Mouse (Mus musculus) Patski (cell line): Measurements from ENCODE around the gene Tnfrsf26. TPM values are rescaled to one million over a fixed set of nuclear protein-coding genes. Genes with fewer than 3 reads are reported as not detected.
"Not testable (repeated sequence)": the region's sequence is repeated elsewhere in the genome, so short reads cannot be mapped to it uniquely, and the experiment has no call there.

Experiments used
- ATAC-seq: fragments of 100-300 bp; one replicate; pipeline ENCODE4 v1.8.0; 2021
- CTCF ChIA-PET: fragments of 350-600 bp; sonication (Branson Sonifier 250); formaldehyde crosslinking; loops from one replicate; lab custom pipeline; 2022; ENCODE audit warnings: inconsistent platforms; lab: Charles Lee
- POLR2A ChIA-PET: fragments of 350-600 bp; sonication (Branson Sonifier 250); formaldehyde crosslinking; loops from one replicate; lab custom pipeline; 2022; ENCODE audit warnings: antibody characterized with exemption, inconsistent platforms; lab: Charles Lee
- DNase-seq: peaks from one replicate; pipeline ENCODE4 v3.0.0-alpha.2; 2011; ENCODE audit warnings: low read depth, low spot score
- H3K27me3 ChIP-seq: fragments of 371-371 bp; one replicate; pipeline ENCODE4 v1.5.1; 2021
- CTCF ChIP-seq: fragments of 100-300 bp; IDR thresholded peaks from one replicate; pipeline ENCODE4 v1.5.1; 2021
- in situ Hi-C: fragments of 300-500 bp; cut with MboI; formaldehyde crosslinking; loops from 3 replicates; pipeline ENCODE4 v1.11.1; 2018; ENCODE audit warnings: low pct_unique_long_range_greater_than_20kb, mixed read lengths
- polyA plus RNA-seq: library from polyadenylated mRNA; unstranded; gene quantifications from one replicate; pipeline ENCODE4 v1.2.3, GENCODE M21; 2021

Tnfrsf26 gene
- 0.06 TPM for polyA plus RNA-seq

DNA sequence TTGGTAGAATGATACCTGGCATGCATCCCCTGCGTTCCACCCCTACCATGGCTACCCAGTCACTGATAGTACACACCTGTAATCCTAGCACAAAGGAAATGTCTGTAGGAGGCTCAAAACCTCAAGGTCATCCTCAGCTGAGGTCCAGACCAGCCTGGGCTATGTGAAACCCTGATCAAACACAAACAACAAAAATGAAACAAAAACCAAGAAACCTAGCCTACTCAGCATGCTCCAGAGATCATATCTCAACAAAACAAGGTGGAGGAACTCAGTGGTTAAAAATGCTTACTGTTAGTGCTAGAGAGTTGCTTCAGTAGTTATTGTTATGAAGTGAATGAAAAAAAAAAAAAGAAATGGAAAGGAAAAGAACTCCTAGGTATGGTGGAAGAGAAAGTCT lies at the start of gene Tnfrsf26:
Gene Tnfrsf26 (minus strand): TSS at position 183 of the 400 bp plus-strand sequence.
- no peak for DNase-seq
- no peak for TF ChIP-seq CTCF
- in situ Hi-C loops: no loop called here
- ChIA-PET POLR2A (interaction anchor here (0.6 kb wide), 1 partner anchor 53 kb away, joined by 3 read pairs; no protein-coding TSS in a partner anchor), CTCF (no interaction called here)
- H3K27me3 ChIP-seq: no peaks in the 10 kb centered on the region
- no peak for ATAC-seq

DNA sequence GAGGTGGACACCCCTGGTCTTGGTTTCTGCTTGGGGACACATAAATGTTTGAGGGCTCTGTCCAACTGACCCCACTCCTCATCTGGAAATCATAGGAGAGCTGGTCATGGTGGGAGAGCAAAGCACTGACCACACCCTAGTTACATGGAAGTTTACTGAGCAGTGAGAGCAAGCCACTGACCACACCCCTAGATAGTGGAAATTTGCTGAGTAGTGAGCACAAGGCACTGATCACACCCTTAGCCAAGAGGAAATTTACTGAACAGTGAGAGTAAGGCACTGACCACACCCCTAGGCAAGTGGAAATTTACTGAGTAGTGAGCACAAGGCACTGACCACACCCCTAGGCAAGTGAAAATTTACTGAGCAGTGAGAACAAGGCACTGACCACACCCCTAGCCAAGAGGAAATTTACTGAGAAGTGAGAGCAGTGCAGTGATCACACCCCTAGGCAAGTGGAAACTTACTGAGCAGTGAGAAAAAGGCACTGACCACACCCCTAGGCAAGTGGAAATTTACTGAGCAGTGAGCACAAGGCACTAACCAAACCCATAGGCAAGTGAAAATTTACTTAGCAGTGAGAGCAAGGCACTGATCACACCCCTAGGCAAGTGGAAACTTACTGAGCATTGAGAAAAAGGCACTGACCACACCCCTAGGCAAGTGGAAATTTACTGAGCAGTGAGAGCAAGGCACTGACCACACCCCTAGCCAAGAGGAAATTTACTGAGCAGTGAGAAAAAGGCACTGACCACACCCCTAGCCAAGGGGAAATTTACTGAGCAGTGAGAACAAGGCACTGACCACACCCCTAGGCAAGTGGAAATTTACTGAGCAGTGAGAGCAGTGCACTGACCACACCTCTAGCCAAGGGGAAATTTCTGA lies 38.1 kb upstream of the Tnfrsf26 start:
- DNase-seq: no peak
- ChIA-PET POLR2A (no interaction called here), CTCF (interaction anchor here (1.1 kb wide), 1 partner anchor 16 kb away, joined by 3 read pairs; no protein-coding TSS in a partner anchor)
- TF ChIP-seq CTCF: no peak
- in situ Hi-C loops: loop anchor here (5.0 kb wide), 1 partner anchor 34 kb away; no protein-coding TSS in a partner anchor
- ATAC-seq: no peak
- no peaks in the 10 kb centered on the region for H3K27me3 ChIP-seq

DNA sequence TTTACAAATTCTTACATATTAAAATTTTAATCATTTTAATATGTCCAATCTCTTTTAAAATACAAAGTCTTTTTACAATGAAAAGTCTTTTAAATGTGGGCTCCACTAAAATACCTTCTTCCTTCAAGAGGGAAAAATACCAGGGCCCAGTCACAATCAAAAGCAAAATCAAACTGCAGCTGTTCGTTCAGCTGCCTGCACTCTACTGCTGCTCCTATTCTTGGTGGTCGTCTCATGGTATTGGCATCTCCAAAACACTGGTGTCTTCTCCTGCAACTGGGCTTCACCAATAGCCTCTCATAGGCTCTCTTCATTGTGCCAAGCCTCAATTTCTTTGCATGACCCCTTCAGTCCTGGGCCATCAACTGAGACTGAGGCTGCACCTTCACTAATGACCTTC lies 34.9 kb upstream of the Tnfrsf26 start:
- DNase-seq (no peak), ATAC-seq (no peak)
- no peaks in the 10 kb centered on the region for H3K27me3 ChIP-seq
- TF ChIP-seq CTCF: no peak
- ChIA-PET CTCF (interaction anchor here (1.1 to 2.0 kb wide), 2 partner anchors 11 to 25 kb away, joined by 3 to 6 read pairs; no protein-coding TSS in a partner anchor), POLR2A (interaction anchor here (1.5 kb wide), 1 partner anchor 14 kb away, joined by 4 read pairs; the partner anchor contains the start of gene Tnfrsf22)
- in situ Hi-C loops: no loop called here

DNA sequence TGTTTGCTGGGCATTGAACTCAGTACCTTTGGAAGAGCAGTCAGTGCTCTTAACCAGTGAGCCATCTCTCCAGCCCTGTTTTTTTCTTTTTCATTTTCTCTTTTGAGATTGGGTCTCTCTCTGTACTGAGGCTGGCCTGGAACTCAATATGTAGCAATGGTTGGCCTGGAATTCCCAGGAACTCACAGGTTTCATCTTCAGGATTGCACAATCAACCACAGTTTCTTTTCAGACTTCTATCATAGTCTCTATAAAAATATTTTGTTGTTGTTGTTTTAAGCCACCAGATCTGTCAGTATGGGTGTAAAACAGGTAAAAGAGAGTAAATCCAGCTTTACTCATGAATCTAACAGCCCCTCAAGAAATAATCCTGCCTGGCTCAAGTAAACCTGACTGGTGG lies 32.3 kb upstream of the Tnfrsf26 start:
- no peaks in the 10 kb centered on the region for H3K27me3 ChIP-seq
- TF ChIP-seq CTCF: no peak
- ChIA-PET CTCF (interaction anchor here (1.1 to 1.6 kb wide), 3 partner anchors 9 to 31 kb away, joined by 3 to 6 read pairs (median 4); no protein-coding TSS in a partner anchor), POLR2A (no interaction called here)
- DNase-seq (no peak), ATAC-seq (peak; percentile 40)
- in situ Hi-C loops: no loop called here

DNA sequence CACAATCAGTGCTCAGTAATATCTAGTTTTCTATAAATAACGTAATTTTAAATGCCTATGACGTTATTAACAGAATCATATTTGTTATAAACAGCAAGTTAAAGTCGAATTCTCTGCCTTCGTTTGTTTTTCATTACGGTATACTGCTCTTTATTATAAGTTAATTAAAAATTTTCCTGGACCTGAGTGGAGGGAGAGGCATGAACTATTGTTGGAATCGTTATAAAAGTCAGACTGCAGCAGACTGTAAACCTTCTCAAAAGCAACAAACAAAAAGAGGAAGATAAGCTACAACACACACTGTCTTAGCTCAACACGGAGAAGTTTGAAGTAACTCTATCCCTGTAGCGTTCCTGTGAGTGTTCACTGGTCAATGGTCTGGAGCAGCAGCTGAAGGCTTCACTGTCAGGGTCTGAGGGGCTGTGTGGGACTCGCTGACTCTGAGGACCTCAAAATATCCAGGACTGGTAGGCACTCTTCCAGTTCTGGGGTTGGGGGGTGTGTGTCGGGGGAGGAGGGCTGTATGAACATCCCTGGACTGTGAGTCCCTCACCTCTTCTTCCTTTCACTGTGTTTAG lies 21.3 kb upstream of the Tnfrsf26 start:
- ATAC-seq, DNase-seq, H3K27me3 ChIP-seq, CTCF ChIA-PET, in situ Hi-C loops: not testable (repeated sequence)
- POLR2A ChIA-PET: interaction anchor here (1.2 kb wide), 1 partner anchor 14 kb away, joined by 4 read pairs; no protein-coding TSS in a partner anchor

DNA sequence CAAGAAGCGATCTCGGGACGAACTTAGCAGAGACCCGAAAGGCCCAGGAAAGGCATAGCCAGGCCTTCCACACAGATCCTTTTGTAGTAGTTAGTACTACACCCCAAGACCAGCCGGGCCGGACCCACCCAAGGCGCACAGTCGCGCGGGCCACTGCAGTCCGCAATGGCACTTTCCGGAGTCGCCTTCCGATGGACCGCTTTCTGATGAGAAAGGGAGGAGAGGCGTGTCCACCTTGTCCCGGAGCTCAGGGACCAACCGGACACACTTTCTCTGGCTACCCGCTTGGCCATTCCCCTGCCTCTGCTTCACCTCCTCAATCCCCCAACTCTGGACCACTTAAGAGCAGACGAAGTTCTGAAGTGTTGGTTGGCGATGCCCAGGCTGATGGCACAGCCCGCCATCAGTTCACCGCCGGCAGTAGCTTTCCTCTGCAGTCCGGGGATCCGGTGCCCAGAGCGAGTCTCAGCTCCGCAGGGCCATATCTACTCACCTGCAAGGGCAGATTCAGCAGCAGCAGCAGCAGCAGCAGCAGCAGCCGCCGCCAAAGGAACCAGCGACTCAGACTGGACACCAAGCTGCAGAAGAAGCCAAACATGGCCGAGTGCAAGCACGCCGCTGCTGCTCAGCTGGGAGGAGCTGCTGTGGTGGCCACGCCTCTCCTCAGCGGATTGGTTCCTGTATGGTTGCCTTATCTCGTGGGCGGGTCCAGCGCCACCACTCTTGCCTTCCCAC lies 20.7 kb upstream of the Tnfrsf26 start, which contains the start of gene Tnfrsf22:
Gene Tnfrsf22 (minus strand): TSS at position 628 of the 735 bp plus-strand sequence.
- CTCF ChIA-PET: no interaction called here
- DNase-seq: no peak
- peak; percentile 94 for ATAC-seq
- no peaks in the 10 kb centered on the region for H3K27me3 ChIP-seq
- no peak for TF ChIP-seq CTCF
- POLR2A ChIA-PET: interaction anchor here (1.2 kb wide), 1 partner anchor 15 kb away, joined by 4 read pairs; no protein-coding TSS in a partner anchor
- in situ Hi-C loops: no loop called here

DNA sequence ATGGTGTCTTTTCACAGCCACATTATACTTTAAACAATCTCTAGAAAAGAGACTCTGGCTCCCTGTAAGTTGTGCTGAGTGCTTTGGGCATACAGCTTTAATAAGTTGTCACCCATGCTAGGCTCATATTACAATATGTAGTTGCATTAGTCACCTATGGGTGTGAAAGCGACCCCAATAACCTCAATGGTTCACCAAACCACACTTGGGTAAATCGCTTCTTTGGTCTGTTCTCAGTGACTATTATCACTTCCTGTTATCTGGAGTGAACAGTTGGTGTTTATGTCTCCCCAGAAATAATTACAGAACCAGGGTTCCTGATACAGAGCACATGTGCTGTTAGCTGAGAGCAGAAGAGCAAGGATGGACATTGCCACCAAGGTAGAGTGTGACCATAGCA lies 15.4 kb upstream of the Tnfrsf26 start:
- H3K27me3 ChIP-seq, POLR2A ChIA-PET, DNase-seq, in situ Hi-C loops, ATAC-seq: not testable (repeated sequence)
- CTCF ChIA-PET: interaction anchor here (2.1 kb wide), 1 partner anchor 18 kb away, joined by 6 read pairs; no protein-coding TSS in a partner anchor

DNA sequence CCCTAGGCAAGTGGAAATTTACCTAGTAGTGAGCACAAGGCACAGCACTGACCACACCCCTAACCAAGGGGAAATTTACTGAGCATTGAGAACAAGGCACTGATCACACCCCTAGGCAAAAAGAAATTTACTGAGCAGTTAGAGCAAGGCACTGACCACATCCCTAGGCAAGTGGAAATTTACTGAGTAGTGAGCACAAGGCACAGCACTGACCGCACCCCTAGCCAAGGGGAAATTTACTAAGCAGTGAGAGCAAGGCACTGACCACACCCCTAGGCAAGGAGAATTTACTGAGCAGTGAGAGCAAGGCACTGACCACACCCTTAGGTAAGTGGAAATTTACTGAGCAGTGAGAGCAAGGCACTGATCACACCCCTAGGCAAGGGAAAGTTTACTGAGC lies 8.2 kb upstream of the Tnfrsf26 start:
- CTCF ChIA-PET: no interaction called here
- POLR2A ChIA-PET: no interaction called here
- ATAC-seq (no peak), DNase-seq (no peak)
- no peak for TF ChIP-seq CTCF
- in situ Hi-C loops: no loop called here
- H3K27me3 ChIP-seq: no peaks in the 10 kb centered on the region

DNA sequence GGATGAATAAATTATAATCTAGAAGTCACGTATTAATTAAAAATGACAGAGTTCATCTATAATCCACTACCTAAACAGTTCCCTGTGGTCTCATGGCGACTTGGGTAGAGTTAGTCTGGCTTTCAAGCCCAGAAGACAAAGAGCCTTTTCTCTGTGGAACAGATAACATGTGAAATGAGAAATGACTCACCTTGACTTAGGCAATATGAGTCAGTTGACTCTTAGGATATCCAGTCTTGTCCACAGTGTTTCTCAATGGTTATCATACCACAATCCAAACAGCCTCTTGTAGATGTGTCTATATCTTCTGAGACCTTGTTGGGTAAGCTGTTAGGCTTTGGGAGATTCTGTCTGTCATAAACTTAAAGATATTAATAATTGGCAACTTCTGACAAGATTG lies 3.0 kb upstream of the Tnfrsf26 start:
- DNase-seq: no peak
- no peak for TF ChIP-seq CTCF
- ChIA-PET CTCF (no interaction called here), POLR2A (interaction anchor here (0.5 kb wide), 1 partner anchor 171 kb away, joined by 4 read pairs; no protein-coding TSS in a partner anchor)
- in situ Hi-C loops: loop anchor here (5.0 kb wide), 1 partner anchor 36 kb away; no protein-coding TSS in a partner anchor
- ATAC-seq: peak; percentile 54
- no peaks in the 10 kb centered on the region for H3K27me3 ChIP-seq

DNA sequence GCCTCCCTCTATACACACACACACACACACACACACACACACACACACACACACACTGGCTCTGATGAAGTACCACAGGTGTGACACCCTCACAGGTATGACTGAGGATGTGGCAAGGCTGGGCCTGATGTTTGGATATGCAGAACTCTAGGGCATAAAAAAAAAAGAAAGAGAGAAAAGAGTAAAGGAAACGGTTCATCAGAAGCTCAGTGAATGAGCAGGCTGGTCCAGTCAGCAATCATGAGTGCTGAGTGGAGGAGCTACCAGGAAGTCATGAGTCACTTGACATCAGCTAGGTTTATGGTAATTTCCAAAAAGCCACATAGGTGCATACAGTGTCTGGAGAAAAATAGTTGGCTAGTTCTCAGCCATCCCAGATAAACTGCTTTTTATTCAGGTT lies 979 bp upstream of the Tnfrsf26 start:
- ChIA-PET CTCF (interaction anchor here (1.1 kb wide), 1 partner anchor 31 kb away, joined by 3 read pairs; no protein-coding TSS in a partner anchor), POLR2A (no interaction called here)
- ATAC-seq (no peak), DNase-seq (no peak)
- TF ChIP-seq CTCF: no peak
- in situ Hi-C loops: no loop called here
- H3K27me3 ChIP-seq: no peaks in the 10 kb centered on the region
